Mouse (Mus musculus) MEL (cell line): ENCODE results near the gene Tpm4. TPM values are rescaled to one million over a fixed set of nuclear protein-coding genes. Genes with fewer than 3 reads are reported as not detected.

Experiments used
- DNase-seq: peaks from one replicate; pipeline ENCODE4 v3.0.0; 2011; ENCODE audit warnings: low read depth, low spot score
- H3K27ac ChIP-seq: 2 replicates; pipeline ENCODE4 v1.5.1; 2012; ENCODE audit warnings: low read depth, mild to moderate bottlenecking, control low read depth, low read length, moderate library complexity; ENCODE audit not compliant: control insufficient read depth
- H3K27me3 ChIP-seq, 2 experiments: fragments of 150-350 bp in 1 of 2; sonication (generic) in 1 of 2; 2 replicates each; pipeline ENCODE4 v1.6.1; 2012; ENCODE audit warnings: low read length in 2 of 2, mild to moderate bottlenecking in 2 of 2, improper control_type of control experiment in 1 of 2, moderate library complexity in 1 of 2; ENCODE audit not compliant: insufficient read depth in 2 of 2, control insufficient read depth in 1 of 2
- H3K36me3 ChIP-seq, 2 experiments: 2 replicates each; pipeline ENCODE4 v1.6.1; 2012 to 2014; ENCODE audit warnings: low read length in 2 of 2, improper control_type of control experiment in 1 of 2, inconsistent platforms in 1 of 2, mild to moderate bottlenecking in 1 of 2; ENCODE audit not compliant: insufficient read depth in 2 of 2, control insufficient read depth in 1 of 2
- H3K4me1 ChIP-seq, 2 experiments: fragments of 150-350 bp in 1 of 2; sonication (generic) in 1 of 2; 2 replicates each; pipeline ENCODE4 v1.6.1; 2012; ENCODE audit warnings: low read length in 2 of 2, improper control_type of control experiment in 1 of 2, mild to moderate bottlenecking in 1 of 2; ENCODE audit not compliant: insufficient read depth in 2 of 2, control insufficient read depth in 1 of 2
- H3K4me3 ChIP-seq, 2 experiments: fragments of 150-350 bp in 1 of 2; sonication (generic) in 1 of 2; 2 replicates each; pipeline ENCODE4 v1.5.1; 2012; ENCODE audit warnings: low read depth in 2 of 2, low read length in 2 of 2, mild to moderate bottlenecking in 2 of 2, moderate library complexity in 2 of 2, control low read depth in 1 of 2, improper control_type of control experiment in 1 of 2; ENCODE audit not compliant: control insufficient read depth in 1 of 2, insufficient read depth in 1 of 2
- H3K79me2 ChIP-seq: 2 replicates; pipeline ENCODE4 v1.6.1; 2012; ENCODE audit warnings: mild to moderate bottlenecking, low read length, moderate library complexity; ENCODE audit not compliant: control insufficient read depth, poor library complexity, insufficient read depth
- H3K9ac ChIP-seq: 2 replicates; pipeline ENCODE4 v1.6.1; 2012; ENCODE audit warnings: low read depth, mild to moderate bottlenecking, control low read depth, low read length, moderate library complexity; ENCODE audit not compliant: control insufficient read depth, poor library complexity, severe bottlenecking
- H3K9me3 ChIP-seq: fragments of 150-350 bp; sonication (generic); replicated peaks from 2 replicates; pipeline ENCODE4 v1.6.1; 2012; ENCODE audit warnings: mild to moderate bottlenecking, low read length, improper control_type of control experiment, moderate library complexity; ENCODE audit not compliant: insufficient read depth
- CHD1 ChIP-seq: IDR thresholded peaks from 2 replicates; pipeline ENCODE4 v1.6.1; 2012; ENCODE audit warnings: low read depth, mild to moderate bottlenecking, inconsistent platforms, low read length, improper control_type of control experiment
- CTCF ChIP-seq, 3 experiments: IDR thresholded peaks in 2 of 3; conservative IDR thresholded peaks in 1 of 3; 2 replicates each; pipeline ENCODE4 v1.5.1; 2011 to 2012; ENCODE audit warnings: low read length in 3 of 3, low read depth in 2 of 3, mild to moderate bottlenecking in 2 of 3, improper control_type of control experiment in 1 of 3, inconsistent platforms in 1 of 3, mixed read lengths in 1 of 3, moderate library complexity in 1 of 3; ENCODE audit not compliant: control insufficient read depth in 1 of 3, insufficient read depth in 1 of 3, poor library complexity in 1 of 3, severe bottlenecking in 1 of 3
- EP300 ChIP-seq, 2 experiments: IDR thresholded peaks; 2 replicates each; pipeline ENCODE4 v1.6.1; 2011; ENCODE audit warnings: improper control_type of control experiment in 2 of 2, low read length in 2 of 2, low read depth in 1 of 2, mild to moderate bottlenecking in 1 of 2
- ETS1 ChIP-seq: IDR thresholded peaks from 2 replicates; pipeline ENCODE4 v1.6.1; 2012; ENCODE audit warnings: low read depth, mild to moderate bottlenecking, inconsistent platforms, low read length, improper control_type of control experiment, moderate library complexity
- GATA1 ChIP-seq: IDR thresholded peaks from 2 replicates; pipeline ENCODE4 v1.6.1; 2011; ENCODE audit warnings: low read depth, low read length, improper control_type of control experiment
- MYC ChIP-seq: IDR thresholded peaks from 2 replicates; pipeline ENCODE4 v1.6.1; 2011; ENCODE audit warnings: low read depth, mild to moderate bottlenecking, low read length, improper control_type of control experiment, moderate library complexity
- RAD21 ChIP-seq: IDR thresholded peaks from 2 replicates; pipeline ENCODE4 v1.6.1; 2011; ENCODE audit warnings: mild to moderate bottlenecking, low read depth, low read length, improper control_type of control experiment
- SMC3 ChIP-seq: IDR thresholded peaks from 2 replicates; pipeline ENCODE4 v1.6.1; 2011; ENCODE audit warnings: low read depth, low read length, improper control_type of control experiment
- TBP ChIP-seq: IDR thresholded peaks from 2 replicates; pipeline ENCODE4 v1.8.0; 2011; ENCODE audit warnings: low read depth, low read length, improper control_type of control experiment
- ZC3H11A ChIP-seq: IDR thresholded peaks from 2 replicates; pipeline ENCODE4 v1.6.1; 2012; ENCODE audit warnings: low read depth, mild to moderate bottlenecking, inconsistent platforms, low read length, improper control_type of control experiment
- ZNF384 ChIP-seq: IDR thresholded peaks from 2 replicates; pipeline ENCODE4 v1.6.1; 2012; ENCODE audit warnings: low read depth, mild to moderate bottlenecking, inconsistent platforms, low read length, improper control_type of control experiment
- polyA plus RNA-seq, 2 experiments: library from polyadenylated mRNA; stranded (reverse) in 1 of 2; unstranded in 1 of 2; fragments of >175 nt in 1 of 2; fragments of >200 nt in 1 of 2; gene quantifications; 2 replicates each; pipeline versions ENCODE4 v1.2.1 to v1.2.4; 2012; ENCODE audit warnings: low replicate concordance in 2 of 2, low read depth in 1 of 2; ENCODE audit not compliant: insufficient read length in 2 of 2, insufficient read depth in 1 of 2, missing spikeins in 1 of 2
- total RNA-seq: library from RNA; depleted of rRNA; stranded (reverse); fragments of 300-350 nt; gene quantifications from 2 replicates; pipeline ENCODE4 v1.2.3, GENCODE M21; 2012

The Tpm4 gene
- total and polyA plus RNA-seq, 3 experiments = 0.12 to 0.36 TPM; not detected in 1

DNA sequence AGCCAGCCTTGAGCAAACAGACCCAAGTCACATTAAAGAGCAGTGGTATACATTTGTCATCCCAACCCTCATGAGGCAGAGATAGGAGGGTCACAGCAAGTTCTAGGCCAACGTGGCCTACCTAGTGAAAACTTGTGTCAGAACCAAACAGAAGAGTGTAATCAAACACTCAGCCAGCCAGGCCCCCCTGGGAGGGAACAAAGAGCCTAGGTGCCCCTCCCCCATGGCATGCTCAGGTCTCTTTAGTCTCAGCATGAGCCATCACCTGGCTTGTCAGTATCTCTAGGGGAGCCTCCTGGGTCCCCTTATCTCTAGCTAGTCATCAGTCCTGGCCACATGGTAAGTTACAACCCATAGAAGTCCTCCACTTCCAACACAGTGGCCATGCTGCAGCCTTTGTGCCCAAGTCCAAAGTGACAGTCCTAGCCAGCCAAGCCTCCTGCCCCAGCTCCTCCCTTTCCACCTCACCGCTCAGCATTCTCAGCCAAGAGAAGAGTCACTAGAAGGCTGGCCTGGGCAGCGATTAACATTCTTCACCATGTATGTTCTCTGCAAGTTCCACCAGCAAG lies 35.0 kb downstream of the Tpm4 start (continued):
- TF ChIP-seq CHD1 (no peak), TBP (no peak), RAD21 (no peak)

GRCm38 (mm10) chr8:72177346-72177925 lies 42.7 kb downstream of the Tpm4 start:
- TF ChIP-seq RAD21 (peak; percentile 59), ETS1 (no peak), ZC3H11A (0 out of 2 replicates have a peak, but pooled peaks have one; percentile 41), SMC3 (peak; percentile 58), CTCF (IDR thresholded peaks at IDR 0.05 in 2 of 3, conservative IDR thresholded peaks at IDR 0.05 in 1 of 3; ENCODE audit: control insufficient read depth in 1 of 3, insufficient read depth in 1 of 3, low read depth in 2 of 3, low read length in 3 of 3, poor library complexity in 1 of 3, severe bottlenecking in 1 of 3) (peak; percentile 45 to 66 (median 63))
- no peak overlapping the region for H3K27ac ChIP-seq
- H3K4me1 ChIP-seq = no peaks in the 10 kb centered on the region; a peak in 1 of 4 replicates
- H3K79me2 ChIP-seq = no peaks in the 10 kb centered on the region
- no peaks in the 10 kb centered on the region for H3K27me3 ChIP-seq
- H3K4me3 ChIP-seq = no peak overlapping the region
- H3K9ac ChIP-seq = no peak overlapping the region
- H3K36me3 ChIP-seq = peaks cover 0 to 3% of the 10 kb centered on the region in 2 experiments; a peak in 1 of 4 replicates
- peak; percentile 64 for DNase-seq
- no peaks in the 10 kb centered on the region for H3K9me3 ChIP-seq

DNA sequence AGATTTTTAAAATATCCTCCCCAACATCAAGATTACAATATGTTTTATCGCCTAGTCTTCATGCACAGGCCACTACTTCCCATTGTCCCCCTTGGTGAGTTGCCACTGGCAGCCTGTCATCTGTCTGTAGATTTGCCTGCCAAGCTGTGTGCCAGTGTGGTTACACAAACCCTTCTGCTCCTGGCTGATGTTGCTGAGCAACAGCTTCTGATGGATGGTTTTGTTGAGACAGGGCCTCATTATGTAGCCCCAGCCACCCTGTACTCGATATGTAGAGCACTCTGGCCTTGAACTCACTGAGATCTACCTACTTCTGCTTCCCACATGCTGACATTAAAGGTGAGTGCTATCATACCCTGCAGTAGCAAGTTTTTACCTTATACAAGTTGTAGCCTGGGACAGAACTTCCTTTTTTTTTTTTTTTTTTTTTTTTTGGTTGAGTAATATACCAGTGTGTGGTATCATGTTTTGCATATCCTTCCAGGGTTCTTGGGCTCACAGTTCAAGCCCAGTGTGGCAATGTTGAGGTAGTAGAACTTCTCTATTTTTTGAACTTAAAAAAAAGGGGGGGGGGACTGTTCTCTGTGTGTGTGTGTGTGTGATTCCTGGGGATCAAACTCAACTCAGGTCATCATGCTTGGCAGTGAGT lies 48.9 kb downstream of the Tpm4 start:
- Histone ChIP-seq H3K79me2 (no peaks in the 10 kb centered on the region), H3K4me1 (peaks cover 0 to 4% of the 10 kb centered on the region in 2 experiments; a peak in 2 of 4 replicates), H3K36me3 (peaks cover 0 to 3% of the 10 kb centered on the region in 2 experiments; a peak in 2 of 4 replicates), H3K27ac (no peak overlapping the region), H3K4me3 (no peak overlapping the region), H3K9me3 (no peaks in the 10 kb centered on the region), H3K9ac (no peak overlapping the region), H3K27me3 (no peaks in the 10 kb centered on the region)
- TF ChIP-seq GATA1 (no peak), MYC (peak; percentile 53; the same call in 1 of the 2 replicates), EP300 (IDR thresholded peaks at IDR 0.05; ENCODE audit: low read depth in 1 of 2, low read length in 2 of 2) (peak in 1 of 2 experiments; percentile 36; a peak in 1 of 4 replicates), TBP (0 out of 2 replicates have a peak, but pooled peaks have one; percentile 33), ZNF384 (peak; percentile 99)
- peak; percentile 73 for DNase-seq
